Mouse (Mus musculus) thymus, postnatal 14 days (tissue): ENCODE data around the gene Sfmbt1.

Source experiments
- DNase-seq: peaks from one replicate; pipeline ENCODE4 v3.0.0; 2021

Sfmbt1 gene

GRCm38 (mm10) chr14:30714799-30715617 is at the start of gene Sfmbt1:
TSS of gene Sfmbt1 (plus strand) at chr14:30714849.
- DNase-seq: no peak

- no peak for DNase-seq
These were observed 48.6 kb upstream of the Sfmbt1 start for GRCm38 (mm10) chr14:30666061-30666460.

GRCm38 (mm10) chr14:30666604-30667003 is 48.0 kb upstream of the Sfmbt1 start:
- no peak for DNase-seq

- DNase-seq: no peak
These were observed 44.5 kb upstream of the Sfmbt1 start for GRCm38 (mm10) chr14:30670161-30670560.

GRCm38 (mm10) chr14:30671095-30671985 is 43.3 kb upstream of the Sfmbt1 start:
- no peak for DNase-seq

- peak; percentile 86 for DNase-seq
These were observed 42.7 kb upstream of the Sfmbt1 start for GRCm38 (mm10) chr14:30671986-30672312.

- DNase-seq: peak; percentile 67
These were observed 39.7 kb upstream of the Sfmbt1 start for GRCm38 (mm10) chr14:30674947-30675346.

GRCm38 (mm10) chr14:30682131-30682530 is 32.5 kb upstream of the Sfmbt1 start:
- no peak for DNase-seq

GRCm38 (mm10) chr14:30690685-30691084 is 24.0 kb upstream of the Sfmbt1 start:
- no peak for DNase-seq

- no peak for DNase-seq
These were observed 22.2 kb upstream of the Sfmbt1 start for GRCm38 (mm10) chr14:30692439-30692838.

- DNase-seq: no peak
These were observed 19.9 kb upstream of the Sfmbt1 start for GRCm38 (mm10) chr14:30694786-30695185.

GRCm38 (mm10) chr14:30695609-30696008 is 19.0 kb upstream of the Sfmbt1 start:
- DNase-seq: no peak

GRCm38 (mm10) chr14:30697407-30698052 is 17.1 kb upstream of the Sfmbt1 start:
- no peak for DNase-seq

- DNase-seq: peak; percentile 60
These were observed 15.0 kb upstream of the Sfmbt1 start for GRCm38 (mm10) chr14:30699656-30700055.

GRCm38 (mm10) chr14:30702512-30702911 is 12.1 kb upstream of the Sfmbt1 start:
- no peak for DNase-seq

GRCm38 (mm10) chr14:30703079-30703478 is 11.6 kb upstream of the Sfmbt1 start:
- DNase-seq: no peak

- DNase-seq: no peak
These were observed 10.4 kb upstream of the Sfmbt1 start for GRCm38 (mm10) chr14:30704098-30704855.

GRCm38 (mm10) chr14:30711892-30712291 is 2.8 kb upstream of the Sfmbt1 start:
- no peak for DNase-seq

GRCm38 (mm10) chr14:30713769-30714168 is 880 bp upstream of the Sfmbt1 start:
- no peak for DNase-seq

GRCm38 (mm10) chr14:30715618-30716050 is 985 bp downstream of the Sfmbt1 start:
- DNase-seq: peak; percentile 88

- peak; percentile 64 for DNase-seq
These were observed 1.7 kb downstream of the Sfmbt1 start for GRCm38 (mm10) chr14:30716051-30716952.

- peak; percentile 12 for DNase-seq
These were observed 2.3 kb downstream of the Sfmbt1 start for GRCm38 (mm10) chr14:30716953-30717285.
